Mouse (Mus musculus) gastrocnemius, adult 2 months (tissue): ENCODE results near the gene E330014E10Rik. TPM values are rescaled to one million over a fixed set of nuclear protein-coding genes. Genes with fewer than 3 reads are reported as not detected.
A peak's percentile ranks its signal among the peaks of the same experiment; 100 is the strongest.
"Not testable (repeated sequence)": the region's sequence is repeated elsewhere in the genome, so short reads cannot be mapped to it uniquely, and the experiment has no call there.

Experiments
- DNase-seq: peaks from one replicate; pipeline ENCODE4 v3.0.0; 2022
- H3K27ac ChIP-seq: fragments of 200-600 bp; 2 replicates; pipeline ENCODE4 v1.8.1; 2022; ENCODE audit warnings: mild to moderate bottlenecking
- H3K4me3 ChIP-seq: fragments of 200-600 bp; 2 replicates; pipeline ENCODE4 v1.8.1; 2022; ENCODE audit warnings: mild to moderate bottlenecking, moderate library complexity
- CTCF ChIP-seq: fragments of 200-600 bp; IDR thresholded peaks from 2 replicates; pipeline ENCODE4 v1.8.1; 2022; ENCODE audit warnings: antibody characterized with exemption, mild to moderate bottlenecking, moderate library complexity
- intact Hi-C: fragments of 180-260 bp; cut with DNase I; formaldehyde crosslinking; loops from one replicate; pipeline ENCODE4 v1.15.1; 2025
- long read RNA-seq, 2 experiments: library from polyadenylated mRNA; stranded (forward); transcript quantifications; one replicate each; pipeline ENCODE4 v2.0.0; 2021
- total RNA-seq, 2 experiments: library from RNA; stranded (reverse); gene quantifications; 2 replicates each; pipeline ENCODE4 v1.2.3; 2021

The E330014E10Rik gene
- total RNA-seq, result not detected
- long read RNA-seq, experiment 1, result 0 reads
- long read RNA-seq, experiment 2, result 0 reads

DNA sequence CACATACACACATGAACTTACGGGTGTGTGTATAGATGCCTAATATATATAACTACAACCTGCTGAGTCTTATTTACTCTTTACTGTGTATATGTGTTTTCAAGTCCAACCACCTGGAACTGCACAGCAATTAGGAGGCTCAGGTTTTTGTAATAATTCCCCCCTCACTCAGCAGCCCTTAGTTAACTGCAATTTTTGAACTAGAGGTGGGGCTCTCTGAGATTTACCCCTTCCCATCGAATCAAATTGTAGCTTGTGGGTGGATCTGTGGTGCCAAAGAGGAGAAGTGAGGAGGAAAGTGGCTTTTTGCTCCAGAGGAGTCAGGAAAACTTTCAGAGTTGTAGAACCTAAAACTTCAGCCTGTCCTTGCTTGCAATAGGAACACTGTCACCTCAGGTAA is at the start of gene E330014E10Rik:
Gene E330014E10Rik (plus strand): TSS at position 301 of the 400 bp plus-strand sequence.
- intact Hi-C loops, H3K4me3 ChIP-seq, DNase-seq, H3K27ac ChIP-seq: not testable (repeated sequence)

DNA sequence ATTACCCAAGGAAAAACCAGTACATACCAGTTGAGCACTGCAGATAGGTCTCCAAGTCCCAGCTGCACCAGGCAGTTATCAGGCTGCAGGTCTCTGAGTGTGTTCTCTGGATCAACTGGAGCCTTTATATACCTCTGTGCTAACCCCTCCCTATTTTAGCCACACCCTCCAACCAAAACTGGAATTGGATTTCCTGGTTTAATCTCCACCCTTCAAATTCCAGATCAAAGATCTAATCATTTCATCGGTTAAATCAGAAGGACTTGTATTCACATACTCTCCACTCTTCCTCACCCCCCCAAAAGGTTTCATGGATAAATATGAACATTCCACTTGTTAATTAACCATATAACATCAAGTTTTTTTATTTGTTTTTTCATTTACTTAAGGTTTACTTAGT is 39.7 kb upstream of the E330014E10Rik start, which contains the start of gene Gm7978:
Gene Gm7978 (minus strand): TSS at position 101 of the 400 bp plus-strand sequence.
- H3K27ac ChIP-seq, DNase-seq, intact Hi-C loops, H3K4me3 ChIP-seq: not testable (repeated sequence)

DNA sequence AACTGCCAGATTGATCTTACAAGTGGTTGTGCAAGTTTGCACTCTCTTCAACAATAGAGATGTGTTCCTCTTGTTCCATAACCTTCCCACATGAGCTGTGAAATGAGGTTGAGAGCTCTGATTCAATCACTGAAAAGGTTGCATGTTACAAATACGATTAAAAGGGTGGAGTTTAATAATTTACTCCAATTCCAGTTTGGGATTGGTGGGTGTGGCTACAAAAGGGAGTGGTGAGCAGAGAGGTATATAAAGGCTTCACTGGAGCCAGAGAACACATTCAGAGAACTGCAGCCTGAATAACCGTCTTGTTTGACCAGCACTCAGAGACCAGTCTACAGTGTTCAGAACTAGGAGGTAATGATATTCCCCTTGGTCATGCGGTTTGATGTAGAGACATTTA is 34.1 kb upstream of the E330014E10Rik start, which contains the start of gene Gm7982:
Gene Gm7982 (plus strand): TSS at position 301 of the 400 bp plus-strand sequence.
- H3K4me3 ChIP-seq, H3K27ac ChIP-seq, intact Hi-C loops, DNase-seq: not testable (repeated sequence)

DNA sequence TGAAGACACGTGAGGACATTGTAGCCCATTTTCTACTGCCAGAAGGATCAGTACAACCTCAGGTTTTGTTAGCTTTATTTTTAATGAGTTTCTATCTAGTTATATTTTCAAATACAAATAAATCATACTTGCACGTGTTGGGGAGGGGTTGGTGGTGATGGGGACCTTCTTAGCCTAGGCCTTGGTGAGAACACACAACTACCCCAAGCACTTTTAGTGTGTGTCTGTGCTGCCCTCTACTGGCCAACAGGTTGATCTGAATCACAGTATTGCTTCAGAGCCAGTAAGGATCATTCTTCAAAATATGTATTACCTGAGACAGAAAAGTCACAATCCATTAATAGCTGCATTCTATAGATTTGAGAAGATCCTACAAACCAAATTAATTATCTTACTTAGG is 35.1 kb downstream of the E330014E10Rik start:
- peak; percentile 36 for TF ChIP-seq CTCF
- H3K4me3 ChIP-seq, intact Hi-C loops, H3K27ac ChIP-seq: not testable (repeated sequence)
- DNase-seq, result peak; percentile 17

DNA sequence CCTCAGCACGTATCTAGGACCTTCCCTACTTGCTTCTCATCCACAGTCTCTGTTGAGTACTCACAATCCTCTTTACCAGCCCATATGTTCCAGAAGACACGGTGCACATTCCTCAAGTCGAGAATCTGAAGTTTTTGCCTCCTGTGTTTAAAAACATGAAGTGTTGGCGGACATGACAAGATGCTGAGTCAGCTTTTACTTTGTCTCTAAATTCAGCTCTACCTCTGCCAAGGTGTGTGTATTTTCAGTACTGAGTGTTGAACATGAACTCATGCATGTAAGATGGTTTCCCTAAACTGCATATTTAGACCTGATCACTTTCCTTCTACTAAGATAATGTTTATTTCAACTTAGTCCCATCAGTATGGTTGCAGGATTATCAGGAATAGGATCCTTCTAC is 60.8 kb downstream of the E330014E10Rik start:
- TF ChIP-seq CTCF, result no peak
- Histone ChIP-seq H3K4me3 (no peak overlapping the region), H3K27ac (no peak overlapping the region)
- intact Hi-C loops, result no loop called here
- DNase-seq, result no peak

DNA sequence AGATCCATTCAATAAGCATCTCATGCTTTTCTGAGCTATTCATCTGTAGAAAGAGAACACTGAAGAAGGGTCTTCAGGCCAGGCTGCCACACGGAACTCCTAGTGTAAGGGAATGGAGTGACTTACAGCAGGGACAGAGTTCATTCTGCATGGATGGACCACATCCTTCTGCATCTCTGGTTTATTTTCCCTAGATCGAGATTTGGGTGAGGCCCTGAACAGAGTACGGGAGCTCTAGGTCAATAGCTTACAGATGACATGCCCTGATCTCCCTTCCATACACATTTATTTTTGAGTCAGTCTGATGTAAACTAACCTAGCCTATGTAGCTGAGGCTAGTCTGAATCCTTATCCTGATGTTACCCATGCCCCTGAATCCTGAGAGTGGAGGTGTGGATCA is 78.2 kb downstream of the E330014E10Rik start:
- TF ChIP-seq CTCF, result no peak
- Histone ChIP-seq H3K27ac (no peak overlapping the region), H3K4me3 (no peak overlapping the region)
- intact Hi-C loops, result no loop called here
- no peak for DNase-seq

Other genes starting within 250 kb of the E330014E10Rik start
- gene Gm7971, start 181.1 kb upstream of the E330014E10Rik start, total RNA-seq, result not detected
- gene Gm7978, start 39.8 kb upstream of the E330014E10Rik start, total RNA-seq, result not detected
- gene Gm7982, start 34.0 kb upstream of the E330014E10Rik start, total RNA-seq, result not detected
- 1 to 10 TPM in 1 of 2 experiments, under 1 TPM in 1; 0.43 to 1.2 TPM for gene Cxcl13, start 181.0 kb downstream of the E330014E10Rik start, total RNA-seq